Mouse (Mus musculus): ENCODE results near the gene Rubcn.

The Rubcn gene

DNA sequence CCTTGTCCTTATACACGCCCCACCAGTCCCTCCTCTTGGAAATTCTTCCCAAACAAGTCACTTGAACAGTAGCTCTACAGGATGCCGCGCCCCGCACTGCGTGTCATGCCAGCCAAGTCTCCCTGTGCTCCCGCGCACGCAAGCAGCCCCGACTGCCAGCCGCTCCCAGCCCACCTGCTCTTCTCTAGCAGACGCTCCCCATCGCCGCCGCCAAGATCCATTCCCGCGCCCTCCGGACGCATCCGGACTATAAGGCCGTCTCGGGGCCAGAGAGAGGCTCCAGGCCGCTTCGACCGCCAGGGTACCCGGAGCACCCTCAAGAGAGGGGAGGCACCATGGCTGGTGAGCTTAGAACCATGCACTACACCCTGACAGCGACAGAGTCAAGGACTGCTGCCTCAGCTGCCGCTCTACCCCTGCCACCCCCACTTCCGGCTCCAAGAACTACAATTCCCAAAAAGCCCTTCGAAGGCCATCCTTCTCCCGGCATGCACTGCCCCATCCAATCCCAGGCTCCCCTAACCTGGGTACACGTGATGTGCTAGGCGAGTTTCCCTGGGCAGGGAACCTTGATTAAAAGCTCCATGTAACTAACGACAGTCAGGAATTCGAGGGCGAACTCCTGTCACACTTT lies 9.5 kb downstream of the Rubcn start:
- peak; percentile 96 for DNase-seq

DNA sequence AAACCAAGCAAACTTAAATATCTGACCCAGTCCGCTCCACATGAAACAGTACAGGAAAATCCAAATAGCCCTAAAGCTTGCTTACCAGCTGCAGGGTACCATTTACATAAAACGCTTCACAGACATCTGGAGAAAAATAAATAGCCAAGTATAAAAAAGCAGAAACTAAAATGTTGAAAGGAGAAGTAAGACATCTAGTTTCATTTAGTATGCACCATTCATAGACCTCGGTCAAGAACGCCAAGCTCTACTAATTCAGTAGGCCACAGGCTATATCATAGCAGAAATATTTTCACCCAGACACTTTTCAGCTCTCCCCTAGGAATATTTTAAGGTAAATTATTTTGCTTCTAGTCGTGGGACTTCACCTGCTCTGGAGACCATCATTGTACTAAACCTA lies 10.9 kb downstream of the Rubcn start:
- no peak for DNase-seq

DNA sequence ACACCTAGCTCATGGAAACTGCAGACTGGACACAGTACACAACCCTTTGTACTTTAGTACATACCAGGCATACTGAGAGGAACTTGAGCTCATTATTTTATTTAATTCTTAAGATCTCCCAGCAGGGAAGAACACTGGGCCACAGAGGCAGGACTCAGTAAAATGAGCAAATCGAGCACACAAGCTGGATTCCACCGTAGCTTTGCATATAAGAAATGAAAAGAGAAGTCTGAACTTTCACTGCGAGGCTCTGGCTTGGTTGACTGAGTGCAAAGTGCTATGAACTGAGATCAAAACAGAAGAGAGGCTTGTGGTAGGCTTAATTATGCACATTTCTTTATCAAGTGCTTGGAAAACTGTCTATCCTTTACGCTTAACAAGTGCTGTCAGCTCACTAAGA lies 12.2 kb downstream of the Rubcn start:
- no peak for DNase-seq

GRCm38 (mm10) chr16:32861813-32862385 lies 15.7 kb downstream of the Rubcn start:
- DNase-seq = no peak

DNA sequence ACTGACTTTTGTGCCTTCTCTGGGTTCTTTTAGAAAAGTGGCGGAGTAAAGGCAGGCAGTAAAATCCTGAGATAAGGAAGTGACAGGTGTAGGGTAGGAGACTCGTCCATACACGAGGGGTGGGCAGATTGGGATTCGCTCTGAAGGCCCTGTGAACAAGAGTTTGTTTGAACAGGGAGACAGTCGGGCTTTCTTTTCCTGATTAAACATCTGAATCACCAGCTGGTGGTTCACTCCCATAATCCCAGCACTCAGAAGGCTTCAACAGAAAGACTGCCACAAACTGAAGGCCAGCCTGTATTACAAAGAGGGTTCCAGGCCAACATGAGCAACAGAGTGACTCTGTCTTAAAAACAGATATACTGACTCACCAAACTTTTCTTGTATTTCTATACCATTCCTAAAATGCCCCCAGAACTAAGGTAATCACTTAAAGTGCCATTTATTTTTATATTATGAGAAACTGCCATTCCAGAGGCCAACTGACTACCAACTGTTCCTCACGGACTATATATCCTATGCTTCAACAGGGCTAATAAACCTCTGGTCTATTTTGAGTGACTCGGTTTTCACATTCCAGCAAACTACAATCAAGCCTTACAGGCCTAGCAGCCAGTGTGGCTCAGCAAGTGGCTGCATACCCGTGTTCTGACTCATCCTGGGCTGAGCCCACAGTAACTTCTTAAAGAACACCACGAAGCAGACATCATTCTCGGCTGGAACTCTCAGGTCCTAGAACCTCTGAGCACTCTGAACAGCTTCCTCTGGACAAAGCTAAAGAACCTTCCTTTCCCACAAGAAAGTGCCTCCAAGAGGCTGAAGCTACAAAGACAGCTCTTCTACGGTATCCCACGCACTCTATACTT lies 18.6 kb downstream of the Rubcn start:
- DNase-seq = peak; percentile 53

DNA sequence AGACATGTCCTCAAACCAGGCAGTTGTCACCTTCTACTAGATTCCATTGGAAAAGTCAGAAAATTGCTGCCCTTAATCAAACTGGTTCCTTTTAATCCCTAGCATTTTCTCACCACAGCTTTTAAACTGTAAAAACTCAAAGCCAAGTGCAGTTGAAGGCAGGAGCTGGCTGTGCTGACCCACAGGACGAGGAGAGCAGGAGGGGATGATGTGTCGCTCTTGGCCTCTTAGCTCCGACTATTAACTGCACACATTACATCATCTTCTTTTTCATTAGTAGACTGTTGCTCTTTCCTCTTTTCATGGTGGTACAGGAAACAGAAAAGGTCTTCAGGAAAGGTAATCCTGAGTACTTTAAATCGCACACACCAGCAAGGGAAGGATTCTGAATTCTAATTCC lies 19.2 kb downstream of the Rubcn start:
- DNase-seq = no peak

GRCm38 (mm10) chr16:32856751-32857150 lies 20.8 kb downstream of the Rubcn start:
- DNase-seq = no peak

- no peak for DNase-seq
Observed at GRCm38 (mm10) chr16:32854050-32854571, 23.5 kb downstream of the Rubcn start.

GRCm38 (mm10) chr16:32853492-32854049 lies 24.0 kb downstream of the Rubcn start:
- DNase-seq = no peak

- peak; percentile 47 for DNase-seq
Observed at GRCm38 (mm10) chr16:32849042-32849830, 28.3 kb downstream of the Rubcn start.

GRCm38 (mm10) chr16:32847103-32847502 lies 30.5 kb downstream of the Rubcn start:
- no peak for DNase-seq

DNA sequence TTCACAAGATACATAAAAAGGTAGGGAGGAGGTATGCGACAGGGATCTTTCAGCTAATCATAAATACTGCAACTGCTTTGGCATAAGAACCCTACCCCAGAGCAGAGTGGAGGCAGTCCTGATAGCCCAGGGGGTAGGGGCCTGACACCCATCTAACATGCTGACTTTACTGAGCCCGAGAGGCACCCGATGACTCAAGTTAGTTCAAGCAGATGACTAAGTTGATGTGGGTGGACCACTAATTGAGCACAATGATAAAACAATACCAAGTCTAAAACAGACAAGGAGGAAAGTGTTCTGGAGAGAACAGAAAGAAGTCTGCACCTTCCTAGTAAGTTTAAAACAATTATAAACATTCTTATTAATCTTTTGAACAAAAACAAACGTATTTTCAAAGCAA lies 46.1 kb downstream of the Rubcn start:
- no peak for DNase-seq

- DNase-seq = no peak
Observed at GRCm38 (mm10) chr16:32829104-32829503, 48.5 kb downstream of the Rubcn start.

DNA sequence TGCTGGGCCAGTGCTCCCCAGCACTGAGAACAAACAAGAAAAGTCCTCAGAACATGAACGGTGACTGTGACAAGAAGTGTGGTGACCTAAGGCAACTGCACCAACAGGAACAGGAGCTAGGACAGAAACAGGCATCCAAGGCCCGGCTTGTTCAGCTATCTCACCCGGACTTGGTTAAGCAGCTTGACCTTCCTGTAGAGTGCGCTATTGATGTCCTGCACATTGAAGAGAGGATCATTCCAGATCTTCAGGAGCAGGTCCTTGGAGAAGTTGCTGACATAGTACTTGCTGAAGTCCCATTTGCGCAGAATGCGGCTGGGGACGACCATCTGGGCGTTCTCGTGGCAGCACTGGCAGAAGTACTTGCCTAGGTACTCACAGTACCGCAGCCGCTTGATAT lies 51.0 kb downstream of the Rubcn start:
- peak; percentile 20 for DNase-seq

DNA sequence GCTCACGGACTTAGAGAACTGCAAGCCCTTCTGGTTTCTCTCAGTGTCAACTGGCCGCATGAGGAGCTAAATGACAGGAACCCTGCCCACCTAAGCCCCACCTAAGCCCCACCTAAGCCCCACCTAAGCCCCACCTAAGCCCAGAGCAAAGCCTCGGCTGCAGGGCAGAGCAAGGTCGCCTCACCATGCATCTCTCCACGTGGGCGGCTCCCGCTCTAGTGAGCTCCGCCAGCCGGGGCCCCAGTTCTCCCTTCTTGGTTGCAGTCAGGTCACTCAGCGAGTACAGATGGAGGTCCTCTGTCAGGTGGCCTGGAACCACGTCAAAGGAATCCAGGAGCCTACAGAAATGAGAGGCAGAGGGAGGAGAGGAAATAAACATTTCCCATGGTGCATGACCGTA lies 52.2 kb downstream of the Rubcn start:
- DNase-seq = no peak

- no peak for DNase-seq
Observed at GRCm38 (mm10) chr16:32824061-32824460, 53.5 kb downstream of the Rubcn start.

DNA sequence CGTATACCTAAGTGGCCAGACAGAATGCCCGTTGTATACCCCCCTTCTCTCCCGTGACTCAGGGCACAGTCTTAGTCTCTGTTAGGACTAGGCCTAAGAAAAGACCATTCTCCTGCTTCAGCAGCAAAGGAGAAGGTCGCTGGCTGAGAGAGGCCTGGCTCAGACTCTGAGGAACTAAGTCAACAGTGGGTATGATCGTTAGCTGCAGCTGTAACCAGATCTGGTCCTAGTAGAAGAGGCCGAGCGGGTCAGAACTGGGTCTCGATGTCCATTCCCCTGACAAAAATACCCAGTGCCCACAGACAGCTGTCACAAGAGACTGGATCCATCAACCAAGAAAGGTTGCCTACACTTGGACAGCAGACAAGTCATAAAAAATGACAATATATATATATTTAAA lies 54.1 kb downstream of the Rubcn start:
- DNase-seq = no peak

GRCm38 (mm10) chr16:32822881-32823280 lies 54.7 kb downstream of the Rubcn start:
- DNase-seq = no peak

DNA sequence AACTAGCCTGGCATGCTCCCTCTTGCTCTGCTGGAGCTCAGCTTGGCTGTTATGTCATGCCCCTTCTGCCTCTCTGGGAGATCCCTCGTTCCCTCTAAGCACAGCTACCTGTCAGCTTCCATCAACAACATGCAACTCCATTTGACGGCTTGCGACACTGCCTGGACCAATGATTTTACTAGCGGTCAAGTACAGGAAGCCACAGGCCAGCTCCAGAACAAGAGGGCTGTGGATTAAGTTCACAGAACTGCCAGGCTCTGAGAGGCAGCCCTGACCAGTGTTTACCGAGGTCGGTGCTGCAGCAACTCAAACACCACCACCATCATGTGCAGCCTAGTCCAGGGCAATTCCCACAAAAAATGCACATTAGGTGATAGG lies 55.1 kb downstream of the Rubcn start:
- DNase-seq = peak; percentile 28

DNA sequence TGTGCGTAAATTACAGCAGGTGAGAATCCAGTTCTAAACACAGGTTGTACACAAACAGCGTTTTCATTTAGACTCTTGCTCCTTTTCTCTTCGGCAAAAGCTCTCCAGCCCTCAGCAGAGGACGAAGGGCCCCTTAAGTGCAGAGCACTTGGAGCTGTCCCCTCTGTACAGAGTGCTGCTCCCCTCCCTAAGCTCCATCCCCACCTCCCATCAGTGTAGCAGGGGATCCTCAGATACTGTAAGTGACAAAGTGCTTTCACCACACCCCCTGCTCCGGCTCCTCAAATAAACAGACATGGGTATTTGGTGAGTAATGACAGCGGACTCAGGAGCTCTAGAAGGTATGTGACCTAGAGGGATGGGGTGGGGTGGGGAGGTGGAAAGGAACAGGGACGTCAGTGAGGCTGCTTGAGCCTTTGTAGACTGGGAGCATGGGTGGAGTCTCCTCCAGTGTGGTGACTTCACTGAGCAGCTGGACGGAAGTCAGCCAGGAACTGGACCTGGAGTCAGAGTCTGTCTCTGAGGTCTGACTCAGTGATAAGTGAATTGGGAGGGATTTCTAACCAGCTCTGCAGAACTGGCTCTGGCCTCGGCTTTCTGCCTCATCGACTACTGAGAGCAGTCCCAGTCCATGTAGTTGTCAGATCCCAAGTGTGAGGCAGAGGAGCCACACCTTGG lies 55.7 kb downstream of the Rubcn start:
- peak; percentile 63 for DNase-seq

DNA sequence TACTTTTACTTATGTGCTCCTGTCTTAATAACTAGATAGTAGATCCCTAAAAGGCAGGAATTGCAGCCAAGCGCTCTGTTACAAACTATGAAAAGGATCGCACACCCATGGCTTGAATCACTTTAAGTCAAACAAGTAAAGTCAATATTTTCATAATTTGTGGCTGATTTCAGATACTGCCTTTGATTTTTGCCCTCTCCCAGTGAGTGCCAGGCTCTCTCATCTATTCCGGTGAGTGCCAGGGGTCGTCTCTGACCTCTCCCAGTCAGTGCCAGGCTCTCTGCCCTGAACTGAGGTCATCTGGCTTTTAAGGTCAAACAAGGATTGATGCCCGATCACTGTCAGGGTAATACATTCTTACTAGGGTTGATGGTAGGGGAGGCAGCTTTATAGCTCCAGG lies 59.1 kb downstream of the Rubcn start:
- DNase-seq = no peak

- DNase-seq = peak; percentile 32
Observed at GRCm38 (mm10) chr16:32818036-32818435, 59.5 kb downstream of the Rubcn start.

Measured in lung, postnatal 10 days (tissue).